Mouse (Mus musculus) kidney, adult 2 months (tissue): Measurements from ENCODE around the gene Magi2.

Source experiments
- CTCF ChIP-seq: fragments of 200-500 bp; conservative IDR thresholded peaks from 2 replicates; pipeline ENCODE4 v1.5.1; 2011; ENCODE audit warnings: low read depth, mild to moderate bottlenecking, control low read depth, low read length, moderate library complexity, mixed read lengths; ENCODE audit not compliant: insufficient read depth, insufficient read length
- POLR2A ChIP-seq: fragments of 200-500 bp; IDR thresholded peaks from one replicate; pipeline ENCODE4 v1.6.1; 2011; ENCODE audit warnings: low read depth, low read length, control low read depth

DNA sequence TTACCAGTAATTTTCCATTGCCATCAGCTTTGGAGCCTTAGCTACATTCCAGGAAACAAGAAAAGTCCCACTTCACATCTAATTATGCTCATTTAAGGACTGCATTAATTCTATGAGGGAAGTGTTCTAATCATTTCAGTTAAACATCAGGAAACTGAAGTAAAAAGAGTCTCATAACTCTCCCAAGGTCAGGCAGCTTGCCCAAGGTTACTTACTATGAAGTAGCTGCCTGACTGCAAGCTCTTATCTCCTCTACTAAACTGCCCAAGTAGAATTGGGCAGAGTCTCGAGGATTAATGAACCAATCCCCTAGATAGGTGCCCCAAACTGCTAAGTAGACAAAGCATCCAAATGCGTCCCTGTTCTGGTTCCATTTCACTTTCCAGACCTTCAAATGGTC is 19.6 kb downstream of the Magi2 start:
- TF ChIP-seq POLR2A (no peak), CTCF (no peak)
